Mouse (Mus musculus): Measurements from ENCODE around the gene Gm11172. TPM values are rescaled to one million over a fixed set of nuclear protein-coding genes. Genes with fewer than 3 reads are reported as not detected.

Gm11172 gene
- polyA plus RNA-seq, 1 experiment from 2014 or later, result not detected

DNA sequence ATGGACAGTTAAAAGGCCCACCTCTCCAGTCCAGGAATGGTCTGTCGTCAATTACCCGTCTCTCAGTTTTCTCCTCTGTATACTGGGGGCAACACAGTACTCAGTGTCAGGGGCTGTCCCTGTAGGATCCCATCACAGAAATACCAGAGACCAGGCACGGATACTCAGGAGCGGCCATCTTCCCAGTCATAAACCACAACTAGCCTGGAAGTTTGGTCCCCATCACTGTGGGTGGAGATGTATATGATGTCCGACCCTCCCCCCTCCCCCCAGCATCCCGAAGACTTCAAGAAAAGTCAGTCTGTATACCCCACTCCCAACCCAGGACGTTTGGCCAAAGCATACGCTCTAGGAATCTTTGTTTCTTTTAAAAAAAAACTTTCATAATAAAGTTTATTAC lies 29.3 kb upstream of the Gm11172 start:
- Histone ChIP-seq H3K27me3 (ENCODE audit: control insufficient read depth, insufficient read depth, low read length) (no peaks in the 10 kb centered on the region), H3K27ac (ENCODE audit: low read depth, low read length) (no peak overlapping the region), H3K4me1 (ENCODE audit: control insufficient read depth, insufficient read depth, low read length) (peaks cover 28% of the 10 kb centered on the region), H3K4me3 (ENCODE audit: low read length) (peak overlapping the region; percentile 56; the same call in 1 of the 2 replicates), H3K9ac (ENCODE audit: low read depth, low read length) (peak overlapping the region; percentile 81; the same call in 1 of the 2 replicates), H3K4me2 (replicated peaks; ENCODE audit: low read depth, low read length) (peak overlapping the region; percentile 97), H3K36me3 (ENCODE audit: control insufficient read depth, insufficient read depth, low read length) (peaks cover 4% of the 10 kb centered on the region; the same call in 1 of the 2 replicates), H3K9me3 (ENCODE audit: control insufficient read depth, low read length) (no peaks in the 10 kb centered on the region)
- 57% methylated on average over 8 of the region's 8 CpGs for WGBS
- ATAC-seq (ENCODE audit: low FRiP score, low TSS enrichment), result no peak

DNA sequence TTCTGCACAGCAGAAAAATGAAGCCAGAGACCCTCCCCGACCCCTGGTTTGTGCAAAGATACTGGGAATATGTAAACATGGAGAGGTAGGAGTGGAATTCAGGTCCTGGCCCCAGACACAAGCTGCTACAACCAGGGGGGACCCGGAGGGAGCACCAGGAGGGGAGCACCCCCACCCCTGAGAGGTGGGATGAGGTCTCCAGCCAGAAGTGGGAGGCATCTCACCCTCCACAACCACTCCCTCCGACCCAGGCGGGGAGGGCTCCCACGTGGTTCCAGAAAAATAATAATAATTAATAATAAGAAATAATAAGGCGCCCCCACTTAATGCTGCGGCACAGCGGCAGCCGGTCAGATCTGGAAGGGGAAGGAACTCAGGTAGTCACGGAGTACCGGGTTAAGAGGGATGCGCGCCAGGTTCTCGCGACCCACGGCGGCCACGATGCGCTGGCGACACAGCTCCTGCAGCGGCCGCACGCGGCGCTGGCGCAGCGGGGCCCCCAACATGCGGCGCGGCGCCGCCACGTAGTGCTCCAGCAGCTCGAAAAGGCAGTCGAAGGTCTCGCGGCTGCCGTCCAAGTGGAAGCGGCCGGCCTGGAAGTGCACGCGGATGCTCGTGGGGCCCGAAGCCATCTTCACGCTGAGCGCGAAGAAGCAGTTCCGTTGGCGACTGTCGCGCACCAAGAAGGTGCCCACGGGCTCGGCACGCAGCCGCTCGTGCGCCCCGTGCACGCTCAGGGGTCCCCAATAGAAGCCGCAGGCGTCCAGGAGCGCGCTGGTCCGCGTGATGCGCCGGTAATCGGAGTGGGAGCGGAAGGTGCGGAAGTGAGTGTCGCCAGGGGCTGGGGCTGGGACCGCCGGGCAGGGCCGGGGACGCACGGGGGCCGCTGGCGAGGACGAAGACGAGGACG lies 28.6 kb upstream of the Gm11172 start:
- Histone ChIP-seq H3K4me1 (ENCODE audit: control insufficient read depth, insufficient read depth, low read length) (peaks cover 28% of the 10 kb centered on the region), H3K4me3 (ENCODE audit: low read length) (peak overlapping the region; percentile 56), H3K9me3 (ENCODE audit: control insufficient read depth, low read length) (no peaks in the 10 kb centered on the region), H3K4me2 (replicated peaks; ENCODE audit: low read depth, low read length) (peak overlapping the region; percentile 97), H3K9ac (ENCODE audit: low read depth, low read length) (peak overlapping the region; percentile 81), H3K27ac (ENCODE audit: low read depth, low read length) (peak overlapping the region; percentile 96), H3K36me3 (ENCODE audit: control insufficient read depth, insufficient read depth, low read length) (peaks cover 4% of the 10 kb centered on the region; the same call in 1 of the 2 replicates), H3K27me3 (ENCODE audit: control insufficient read depth, insufficient read depth, low read length) (no peaks in the 10 kb centered on the region)
- no peak for ATAC-seq (ENCODE audit: low FRiP score, low TSS enrichment)
- WGBS, result 2% methylated on average over 78 of the region's 81 CpGs

DNA sequence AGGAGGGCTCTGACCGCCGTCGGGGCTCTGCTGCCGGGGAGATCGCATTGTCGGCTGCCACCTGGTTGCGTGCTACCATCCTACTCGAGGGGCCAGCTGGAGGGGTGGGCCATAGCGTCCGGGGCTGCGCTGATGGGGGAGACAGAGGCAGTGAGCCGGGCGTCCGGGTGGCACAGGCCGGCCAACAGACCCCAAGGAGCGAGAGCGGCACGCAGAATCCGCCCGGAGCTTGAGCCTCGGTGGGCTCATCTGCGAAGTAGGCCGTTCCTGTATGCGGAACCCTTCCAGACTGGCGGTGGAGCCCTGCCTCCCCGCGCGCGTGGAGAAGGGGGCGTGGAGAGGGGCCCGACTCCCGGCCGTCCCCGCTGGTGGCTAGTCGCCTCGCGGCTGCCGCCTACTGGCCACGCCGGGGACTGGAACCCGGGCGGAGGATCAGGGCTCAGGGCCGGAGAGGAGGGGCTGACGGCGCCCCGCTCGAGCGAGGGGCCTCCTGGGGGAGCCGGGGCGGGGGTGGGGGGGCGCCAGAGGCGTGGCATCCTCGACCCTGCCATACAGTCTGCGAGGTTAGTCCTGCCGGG lies 27.8 kb upstream of the Gm11172 start:
- Histone ChIP-seq H3K4me3 (ENCODE audit: low read length) (peak overlapping the region; percentile 56), H3K27ac (ENCODE audit: low read depth, low read length) (peak overlapping the region; percentile 96), H3K9me3 (ENCODE audit: control insufficient read depth, low read length) (no peaks in the 10 kb centered on the region), H3K4me1 (ENCODE audit: control insufficient read depth, insufficient read depth, low read length) (peaks cover 28% of the 10 kb centered on the region), H3K36me3 (ENCODE audit: control insufficient read depth, insufficient read depth, low read length) (peaks cover 4% of the 10 kb centered on the region; the same call in 1 of the 2 replicates), H3K9ac (ENCODE audit: low read depth, low read length) (peak overlapping the region; percentile 81), H3K27me3 (ENCODE audit: control insufficient read depth, insufficient read depth, low read length) (no peaks in the 10 kb centered on the region), H3K4me2 (replicated peaks; ENCODE audit: low read depth, low read length) (peak overlapping the region; percentile 97)
- peak; percentile 75 for ATAC-seq (ENCODE audit: low FRiP score, low TSS enrichment)
- WGBS, result under 1% methylated on average over 44 of the region's 55 CpGs

DNA sequence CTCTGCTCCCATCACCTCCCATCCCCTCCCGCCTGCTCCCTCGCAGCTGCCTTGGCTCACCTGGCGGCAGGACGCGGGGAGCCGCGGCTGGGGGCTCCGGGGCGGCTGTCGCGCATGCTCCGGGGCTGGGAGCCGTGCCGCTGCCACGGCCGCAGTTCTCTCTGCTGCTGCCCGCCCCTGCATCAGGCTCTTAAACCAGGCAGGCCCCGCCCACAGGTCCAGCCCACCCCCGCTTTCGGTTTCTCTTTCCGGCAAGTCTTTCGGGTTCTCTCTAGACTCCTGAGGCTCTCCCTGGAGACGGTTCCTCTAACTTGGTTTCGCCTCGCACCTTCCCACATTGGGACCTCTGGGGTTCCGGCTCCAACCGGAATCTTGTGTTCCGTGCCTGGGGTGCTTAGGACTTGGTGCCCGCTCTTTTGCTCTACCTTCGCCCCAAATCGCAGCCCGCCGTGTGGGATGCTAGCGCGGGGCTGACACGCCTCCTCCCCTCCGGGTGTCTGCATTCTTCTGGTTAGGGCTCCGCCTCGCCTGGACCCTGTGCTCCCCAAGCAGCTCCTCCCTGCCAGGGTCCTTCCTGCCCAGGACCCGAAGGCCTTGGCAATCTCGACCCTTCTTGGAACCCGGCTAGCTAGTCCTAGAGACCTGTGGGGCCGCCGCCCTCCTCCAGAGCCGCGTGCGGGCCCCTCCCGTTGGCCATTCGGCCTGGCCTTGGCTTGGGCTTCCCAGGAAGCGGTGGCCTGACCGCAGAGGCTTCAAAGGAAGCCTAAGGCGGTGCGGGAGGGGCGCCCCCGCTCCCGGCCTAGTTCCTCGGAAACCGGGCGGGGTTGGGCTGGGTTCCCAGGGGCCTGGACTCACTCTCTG lies 27.1 kb upstream of the Gm11172 start, which contains the start of gene Socs1:
Gene Socs1, minus strand, starts transcription at position 166 of the 861 bp plus-strand sequence.
- peak within 1 kb of the TSS; percentile 56 for H3K4me3 ChIP-seq (ENCODE audit: low read length)
- WGBS, result under 1% methylated on average over 53 of the region's 59 CpGs
- peak within 1 kb of the TSS; percentile 81 for H3K9ac ChIP-seq (ENCODE audit: low read depth, low read length)
- peaks cover 4% of the 10 kb centered on the region; the same call in 1 of the 2 replicates for H3K36me3 ChIP-seq (ENCODE audit: control insufficient read depth, insufficient read depth, low read length)
- peak; percentile 85 for ATAC-seq (ENCODE audit: low FRiP score, low TSS enrichment)
- no peaks in the 10 kb centered on the region for H3K27me3 ChIP-seq (ENCODE audit: control insufficient read depth, insufficient read depth, low read length)
- H3K9me3 ChIP-seq (ENCODE audit: control insufficient read depth, low read length), result no peaks in the 10 kb centered on the region
- peak within 1 kb of the TSS; percentile 96 for H3K27ac ChIP-seq (ENCODE audit: low read depth, low read length)
- H3K4me2 ChIP-seq (replicated peaks; ENCODE audit: low read depth, low read length), result peak within 1 kb of the TSS; percentile 97
- H3K4me1 ChIP-seq (ENCODE audit: control insufficient read depth, insufficient read depth, low read length), result peaks cover 28% of the 10 kb centered on the region

GRCm38 (mm10) chr16:10786288-10786687 lies 26.4 kb upstream of the Gm11172 start:
- H3K27ac ChIP-seq (ENCODE audit: low read depth, low read length), result peak overlapping the region; percentile 96
- WGBS, result 0% methylated on average over 9 of the region's 9 CpGs
- H3K4me2 ChIP-seq (replicated peaks; ENCODE audit: low read depth, low read length), result peak overlapping the region; percentile 97
- no peaks in the 10 kb centered on the region for H3K27me3 ChIP-seq (ENCODE audit: control insufficient read depth, insufficient read depth, low read length)
- peak; percentile 33 for ATAC-seq (ENCODE audit: low FRiP score, low TSS enrichment)
- H3K9ac ChIP-seq (ENCODE audit: low read depth, low read length), result peak overlapping the region; percentile 81
- peak overlapping the region; percentile 56 for H3K4me3 ChIP-seq (ENCODE audit: low read length)
- peaks cover 4% of the 10 kb centered on the region; the same call in 1 of the 2 replicates for H3K36me3 ChIP-seq (ENCODE audit: control insufficient read depth, insufficient read depth, low read length)
- H3K4me1 ChIP-seq (ENCODE audit: control insufficient read depth, insufficient read depth, low read length), result peaks cover 28% of the 10 kb centered on the region
- no peaks in the 10 kb centered on the region for H3K9me3 ChIP-seq (ENCODE audit: control insufficient read depth, low read length)

GRCm38 (mm10) chr16:10786782-10787547 lies 25.8 kb upstream of the Gm11172 start:
- no peak for ATAC-seq (ENCODE audit: low FRiP score, low TSS enrichment)
- H3K27me3 ChIP-seq (ENCODE audit: control insufficient read depth, insufficient read depth, low read length), result no peaks in the 10 kb centered on the region
- peak overlapping the region; percentile 97; the same call in 1 of the 2 replicates for H3K4me2 ChIP-seq (replicated peaks; ENCODE audit: low read depth, low read length)
- no peak overlapping the region for H3K9ac ChIP-seq (ENCODE audit: low read depth, low read length)
- H3K27ac ChIP-seq (ENCODE audit: low read depth, low read length), result peak overlapping the region; percentile 96; the same call in 1 of the 2 replicates
- H3K9me3 ChIP-seq (ENCODE audit: control insufficient read depth, low read length), result no peaks in the 10 kb centered on the region
- peaks cover 4% of the 10 kb centered on the region; the same call in 1 of the 2 replicates for H3K36me3 ChIP-seq (ENCODE audit: control insufficient read depth, insufficient read depth, low read length)
- no peak overlapping the region for H3K4me3 ChIP-seq (ENCODE audit: low read length)
- 51% methylated on average over 4 of the region's 4 CpGs for WGBS
- H3K4me1 ChIP-seq (ENCODE audit: control insufficient read depth, insufficient read depth, low read length), result peaks cover 27% of the 10 kb centered on the region

GRCm38 (mm10) chr16:10787548-10788058 lies 25.1 kb upstream of the Gm11172 start:
- no peak for ATAC-seq (ENCODE audit: low FRiP score, low TSS enrichment)
- H3K9me3 ChIP-seq (ENCODE audit: control insufficient read depth, low read length), result no peaks in the 10 kb centered on the region
- no peak overlapping the region for H3K4me2 ChIP-seq (replicated peaks; ENCODE audit: low read depth, low read length)
- peaks cover 21% of the 10 kb centered on the region for H3K4me1 ChIP-seq (ENCODE audit: control insufficient read depth, insufficient read depth, low read length)
- no peak overlapping the region for H3K4me3 ChIP-seq (ENCODE audit: low read length)
- WGBS, result 76% methylated on average over 7 of the region's 7 CpGs
- no peak overlapping the region for H3K9ac ChIP-seq (ENCODE audit: low read depth, low read length)
- no peak overlapping the region for H3K27ac ChIP-seq (ENCODE audit: low read depth, low read length)
- no peaks in the 10 kb centered on the region for H3K27me3 ChIP-seq (ENCODE audit: control insufficient read depth, insufficient read depth, low read length)
- peaks cover under 1% of the 10 kb centered on the region; the same call in 1 of the 2 replicates for H3K36me3 ChIP-seq (ENCODE audit: control insufficient read depth, insufficient read depth, low read length)

DNA sequence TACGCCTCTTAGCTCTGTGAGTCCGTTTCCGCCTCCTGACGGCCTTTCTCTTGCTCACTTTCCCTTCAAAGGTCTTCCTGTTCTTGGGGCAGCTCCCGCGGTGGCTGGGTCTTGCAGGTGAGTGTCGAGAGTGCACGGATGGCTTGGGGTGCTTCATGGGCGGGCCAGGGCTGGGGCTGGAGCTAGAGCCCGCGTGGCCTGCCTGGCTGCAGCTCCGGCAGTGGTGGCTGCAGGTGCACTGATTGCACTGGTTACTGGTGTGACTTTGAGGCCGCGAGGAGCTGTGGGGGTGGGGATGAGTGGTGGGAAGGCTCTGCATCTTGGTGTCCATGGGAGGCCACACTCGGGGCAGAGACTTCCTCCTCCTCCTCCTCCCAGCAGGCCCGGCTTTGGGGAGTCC lies 24.4 kb upstream of the Gm11172 start, which contains the start of gene Tnp2:
Gene Tnp2, minus strand, starts transcription at position 390 of the 400 bp plus-strand sequence.
- Histone ChIP-seq H3K36me3 (ENCODE audit: control insufficient read depth, insufficient read depth, low read length) (no peaks in the 10 kb centered on the region), H3K4me1 (ENCODE audit: control insufficient read depth, insufficient read depth, low read length) (peaks cover 14% of the 10 kb centered on the region), H3K9ac (ENCODE audit: low read depth, low read length) (no peak within 1 kb of the TSS), H3K27me3 (ENCODE audit: control insufficient read depth, insufficient read depth, low read length) (no peaks in the 10 kb centered on the region), H3K4me2 (replicated peaks; ENCODE audit: low read depth, low read length) (no peak within 1 kb of the TSS), H3K27ac (ENCODE audit: low read depth, low read length) (no peak within 1 kb of the TSS), H3K9me3 (ENCODE audit: control insufficient read depth, low read length) (no peaks in the 10 kb centered on the region), H3K4me3 (ENCODE audit: low read length) (no peak within 1 kb of the TSS)
- 35% methylated on average over 16 of the region's 16 CpGs for WGBS
- ATAC-seq (ENCODE audit: low FRiP score, low TSS enrichment), result no peak
